Mouse (Mus musculus): ENCODE measurements at regions not wholly inside any gene's neighbourhood (a gene's known extent, or its start where the extent isn't known, plus 50 kb on each side); places are given as distances from the start of the nearest gene placed in this dataset.

GRCm38 (mm10) chr2:78972288-78973117 lies 104.6 kb downstream of the Ube2e3 start:
- DNase-seq: no peak

GRCm38 (mm10) chr2:78973811-78974210 lies 105.9 kb downstream of the Ube2e3 start:
- DNase-seq: no peak

DNA sequence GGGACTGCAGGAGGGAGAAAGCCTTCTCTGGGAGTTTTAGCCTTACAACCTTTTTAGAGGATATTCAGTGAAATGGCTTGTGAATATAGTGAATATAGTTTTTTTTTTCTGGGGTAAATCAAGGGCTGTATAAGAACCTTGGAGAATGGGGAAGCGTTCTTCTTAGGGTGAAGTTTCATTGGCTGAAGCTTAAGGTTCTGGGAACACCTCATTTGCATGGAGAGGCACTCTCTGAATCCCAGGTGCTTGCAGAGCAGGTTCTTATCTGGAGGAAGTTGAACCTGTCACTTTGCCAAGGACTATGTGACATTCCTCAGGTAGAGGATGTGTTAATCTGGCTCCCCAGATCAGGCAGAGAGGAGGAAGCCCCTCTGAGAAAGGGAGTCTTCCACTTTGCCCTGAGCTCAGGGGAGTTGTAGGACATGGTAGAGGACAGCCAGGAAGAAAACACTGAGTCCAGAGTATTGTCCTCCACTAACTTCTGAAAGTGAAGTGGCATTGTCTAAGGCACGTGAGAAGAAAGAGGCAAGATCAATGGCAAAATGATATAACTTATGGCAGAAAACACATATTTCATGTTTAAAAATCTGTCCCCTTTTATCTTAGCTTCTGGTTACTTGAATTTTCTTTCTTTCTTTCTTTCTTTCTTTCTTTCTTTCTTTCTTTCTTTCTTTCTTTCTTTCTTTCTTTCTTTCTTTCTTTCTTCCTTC lies 106.9 kb downstream of the Ube2e3 start:
- DNase-seq: no peak

DNA sequence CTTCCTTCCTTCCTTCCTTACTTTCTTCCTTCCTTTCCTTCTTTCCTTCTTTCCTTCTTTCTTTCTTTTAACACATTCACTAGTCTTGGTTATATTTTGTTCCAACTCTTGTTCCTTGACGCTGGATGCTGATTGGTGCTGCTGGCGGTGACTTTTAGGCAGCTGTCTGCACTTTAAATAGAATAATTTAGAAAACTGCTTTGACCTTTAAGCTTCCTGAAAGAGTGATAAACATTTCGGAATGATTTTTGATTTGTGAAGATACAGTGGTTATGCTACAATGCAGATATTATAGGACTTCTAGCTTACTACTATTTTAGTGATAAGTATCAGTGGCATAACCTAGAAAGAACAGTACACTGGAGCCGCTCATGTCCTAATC lies 107.5 kb downstream of the Ube2e3 start:
- no peak for DNase-seq

- no peak for DNase-seq
These were observed 108.2 kb downstream of the Ube2e3 start for GRCm38 (mm10) chr2:78976084-78976483.

- DNase-seq: no peak
These were observed 109.9 kb downstream of the Ube2e3 start for GRCm38 (mm10) chr2:78977632-78978397.

GRCm38 (mm10) chr2:78980019-78980418 lies 112.1 kb downstream of the Ube2e3 start:
- no peak for DNase-seq

DNA sequence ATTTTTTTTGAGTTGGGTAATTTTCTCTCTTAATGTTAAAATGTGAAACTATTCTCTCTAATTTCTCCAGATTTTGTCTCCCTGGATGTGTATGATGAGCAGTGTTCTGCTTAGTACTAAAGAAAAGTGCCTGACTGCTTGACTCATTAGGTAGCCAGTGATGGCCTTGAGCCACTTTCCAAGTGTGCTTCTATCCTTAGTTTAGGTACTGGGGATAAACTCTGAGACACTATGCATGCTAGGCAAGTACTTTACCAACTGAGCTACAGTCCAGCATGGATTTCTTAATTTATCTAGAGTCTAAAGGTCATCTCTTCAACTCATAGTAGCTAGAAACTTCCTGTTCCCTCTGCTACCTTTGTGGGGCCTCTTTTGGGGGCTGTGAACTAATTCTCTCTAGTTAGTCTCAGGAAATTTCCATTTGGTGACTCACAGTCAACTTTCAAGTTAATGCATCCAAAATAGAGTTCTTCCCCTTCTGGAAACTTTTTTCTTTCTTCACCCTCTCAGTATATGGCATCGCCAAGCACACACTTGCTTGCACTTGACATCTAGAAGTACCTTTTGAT lies 112.8 kb downstream of the Ube2e3 start:
- DNase-seq: no peak

GRCm38 (mm10) chr2:78983347-78983746 lies 115.4 kb downstream of the Ube2e3 start:
- DNase-seq: no peak

DNA sequence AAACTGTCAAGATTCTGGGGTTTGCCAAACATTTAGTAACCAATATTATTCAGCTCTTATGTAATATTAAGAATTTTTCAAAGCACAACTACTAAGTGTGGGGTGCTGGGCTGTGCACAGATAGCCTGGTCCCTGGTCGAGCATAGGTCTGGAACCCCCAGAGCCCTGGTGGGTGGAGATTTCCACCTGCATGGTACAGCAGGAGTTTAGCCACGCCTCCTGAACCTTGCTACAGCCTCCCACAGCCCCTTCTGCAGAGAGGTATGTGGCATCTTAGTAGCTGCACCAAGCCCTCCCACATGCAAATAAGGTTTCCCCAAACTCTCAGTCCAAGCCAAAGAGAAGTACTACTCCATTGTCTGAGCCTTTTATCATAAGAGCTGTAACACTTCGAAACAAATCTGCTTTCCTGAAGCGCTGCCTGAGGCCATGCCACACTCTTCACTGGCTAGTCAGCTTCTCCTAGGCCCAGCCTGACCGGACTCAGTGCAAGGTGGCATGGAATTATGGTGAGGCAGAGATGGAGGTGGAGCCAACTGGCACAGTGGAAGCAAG lies 116.1 kb downstream of the Ube2e3 start:
- no peak for DNase-seq

GRCm38 (mm10) chr2:78986984-78987383 lies 119.1 kb downstream of the Ube2e3 start:
- no peak for DNase-seq

GRCm38 (mm10) chr2:78987388-78987787 lies 119.5 kb downstream of the Ube2e3 start:
- DNase-seq: no peak

GRCm38 (mm10) chr2:78988224-78988623 lies 120.3 kb downstream of the Ube2e3 start:
- no peak for DNase-seq

- DNase-seq: no peak
These were observed 127.1 kb downstream of the Ube2e3 start for GRCm38 (mm10) chr2:78994800-78995555.

DNA sequence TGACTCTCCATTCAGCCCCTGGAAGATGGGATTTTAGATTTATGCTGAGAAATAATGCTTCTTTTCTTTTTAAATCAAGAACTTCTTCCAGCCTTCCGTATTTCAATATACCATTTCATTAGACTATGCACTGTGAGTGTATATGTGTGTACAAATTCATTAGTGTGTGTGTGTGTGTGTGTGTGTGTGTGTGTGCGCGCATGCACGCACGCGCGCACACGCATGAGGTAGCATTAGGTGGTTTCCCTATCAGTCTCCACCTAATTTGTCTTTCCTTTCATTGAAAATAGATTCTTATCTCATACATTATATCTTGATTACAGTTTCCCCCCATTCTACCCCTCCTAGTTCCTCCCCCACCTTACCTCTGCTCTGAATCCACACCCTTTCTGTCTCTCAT lies 130.7 kb downstream of the Ube2e3 start:
- no peak for DNase-seq

GRCm38 (mm10) chr2:78999410-78999809 lies 131.5 kb downstream of the Ube2e3 start:
- no peak for DNase-seq

DNA sequence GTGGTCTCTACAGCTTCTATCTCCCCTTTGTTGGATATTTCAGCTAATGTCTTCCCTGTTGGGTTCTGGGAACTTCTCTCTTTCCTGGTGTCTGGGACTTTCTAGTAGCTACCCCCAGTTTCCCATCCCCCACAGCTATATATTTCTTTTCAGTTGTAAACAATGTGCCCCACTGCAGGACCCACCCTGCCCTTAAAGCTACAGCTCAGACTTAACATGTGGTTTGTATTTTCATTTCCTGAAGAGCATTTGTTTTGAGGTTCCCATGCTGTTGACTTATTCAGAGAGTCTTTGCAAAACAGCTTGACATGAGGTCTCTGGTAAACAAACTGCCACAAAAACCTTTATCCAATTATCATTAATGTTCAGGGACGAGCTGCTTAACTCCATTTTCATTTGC lies 136.9 kb downstream of the Ube2e3 start:
- DNase-seq: no peak

DNA sequence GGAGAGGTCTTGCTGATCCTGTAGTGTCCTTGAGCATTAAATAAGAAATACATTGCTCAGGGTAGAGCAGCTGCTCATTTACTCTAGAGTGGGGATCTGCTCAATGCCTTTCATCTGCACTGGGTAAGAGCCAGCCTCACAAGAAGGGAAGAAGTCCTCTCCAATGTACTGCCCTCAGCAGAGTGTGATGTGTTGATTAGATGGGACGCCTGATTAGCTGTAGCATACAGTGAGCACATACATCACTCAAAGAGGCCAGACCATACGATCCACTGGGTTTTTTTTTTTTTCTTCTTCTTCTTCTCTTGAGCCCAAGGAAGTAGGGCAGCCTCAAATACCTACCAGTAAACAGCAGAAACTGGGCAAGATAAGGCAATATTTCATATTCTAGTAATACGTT lies 140.7 kb downstream of the Ube2e3 start:
- no peak for DNase-seq

DNA sequence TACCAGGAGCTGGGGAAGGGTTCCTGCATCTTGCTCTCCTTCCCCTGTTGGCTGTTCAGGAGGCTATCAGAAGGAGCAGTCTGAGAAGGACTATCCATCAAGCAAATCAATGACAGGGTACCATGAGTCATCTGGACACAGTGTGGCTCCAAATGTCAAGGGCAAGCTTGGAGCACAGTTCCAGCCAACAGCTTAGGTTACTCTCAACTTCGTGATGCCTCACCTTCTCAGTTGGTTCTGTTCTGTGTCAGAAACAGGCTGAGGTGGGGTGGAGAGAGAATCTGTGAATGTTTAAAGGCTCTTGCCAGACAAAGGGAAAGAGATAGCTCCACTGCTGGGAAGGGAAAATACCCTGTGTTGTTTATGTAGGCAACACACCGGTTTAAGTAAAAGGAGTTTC lies 141.9 kb downstream of the Ube2e3 start:
- no peak for DNase-seq

- DNase-seq: no peak
These were observed 142.3 kb downstream of the Ube2e3 start for GRCm38 (mm10) chr2:79010273-79010672.

GRCm38 (mm10) chr2:79018732-79019423 lies 151.0 kb downstream of the Ube2e3 start:
- DNase-seq: no peak
